Mouse (Mus musculus) kidney, embryonic 16.5 days (tissue): ENCODE data around the gene Ppp6r1. TPM values are rescaled to one million over a fixed set of nuclear protein-coding genes. Genes with fewer than 3 reads are reported as not detected.
"Not testable (repeated sequence)": the region's sequence is repeated elsewhere in the genome, so short reads cannot be mapped to it uniquely, and the experiment has no call there.

Experiments used
- ATAC-seq: fragments of 200-750 bp; cut with Nextera tagmentation; 2 replicates; pipeline ENCODE4 v1.8.0; 2017; ENCODE audit warnings: moderate TSS enrichment; ENCODE audit not compliant: low FRiP score, low TSS enrichment
- H3K27ac ChIP-seq: fragments of 300-500 bp; sonication (generic); 2 replicates; pipeline ENCODE4 v1.5.1; 2014; ENCODE audit warnings: low read length
- H3K27me3 ChIP-seq: fragments of 300-500 bp; sonication (generic); 2 replicates; pipeline ENCODE4 v1.6.1; 2014; ENCODE audit warnings: low read length, control low read depth, mixed read lengths; ENCODE audit not compliant: insufficient read depth
- H3K36me3 ChIP-seq: fragments of 300-500 bp; sonication (generic); 2 replicates; pipeline ENCODE4 v1.6.1; 2014; ENCODE audit warnings: low read length, control low read depth, mixed read lengths; ENCODE audit not compliant: insufficient read depth
- H3K4me1 ChIP-seq: fragments of 300-500 bp; sonication (generic); 2 replicates; pipeline ENCODE4 v1.6.1; 2014; ENCODE audit warnings: low read length, control low read depth, mixed read lengths; ENCODE audit not compliant: insufficient read depth
- H3K4me2 ChIP-seq: fragments of 300-500 bp; sonication (generic); replicated peaks from 2 replicates; pipeline ENCODE4 v1.6.1; 2014; ENCODE audit warnings: low read depth, low read length
- H3K4me3 ChIP-seq: fragments of 300-500 bp; sonication (generic); 2 replicates; pipeline ENCODE4 v1.5.1; 2014; ENCODE audit warnings: mild to moderate bottlenecking, low read length
- H3K9ac ChIP-seq: fragments of 300-500 bp; sonication (generic); replicated peaks from 2 replicates; pipeline ENCODE4 v1.6.1; 2014; ENCODE audit warnings: low read length
- H3K9me3 ChIP-seq: fragments of 300-500 bp; sonication (generic); 2 replicates; pipeline ENCODE4 v1.6.1; 2016; ENCODE audit warnings: low read length, control low read depth
- WGBS: fragments of 180-500 bp; shearing (Covaris S2); extraction: QIAGEN DNeasy Blood & Tissue Kit; methylation state at CpG from one replicate; pipeline ENCODE4 v1.1.7; 2014; 5-methylcytosine and 5-hydroxymethylcytosine counted together
- polyA plus RNA-seq: library from polyadenylated mRNA; unstranded; fragments of >200 nt; fragmentation: Nextera tagmentation; extraction: Ambion mirVana; gene quantifications from 2 replicates; pipeline ENCODE4 v1.2.1, GENCODE M21; 2015

Gene Ppp6r1
- polyA plus RNA-seq, 1 experiment from 2014 or later, result 5.2 TPM

DNA sequence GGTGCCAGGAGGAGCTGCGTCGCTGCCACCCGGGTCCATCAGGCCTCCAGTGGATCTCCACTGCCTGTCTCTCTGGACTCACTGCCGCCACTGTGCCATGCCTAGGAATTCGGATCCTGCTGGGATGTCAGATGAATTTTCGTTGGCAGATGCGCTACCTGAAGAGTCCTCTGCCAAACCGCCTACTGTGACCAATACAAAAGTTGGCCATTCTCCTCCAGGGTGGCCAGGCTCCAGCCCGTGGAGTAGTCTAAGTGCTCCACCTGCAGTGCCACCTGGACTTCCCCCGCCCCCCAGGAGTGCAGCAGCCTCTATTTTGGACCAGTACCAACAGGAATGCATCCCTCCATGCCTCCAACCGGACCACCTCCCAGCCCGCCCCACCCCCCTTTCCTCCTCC is 47.3 kb downstream of the Ppp6r1 start:
- no peaks in the 10 kb centered on the region for H3K27me3 ChIP-seq
- H3K9me3 ChIP-seq, result no peaks in the 10 kb centered on the region
- no peaks in the 10 kb centered on the region for H3K36me3 ChIP-seq
- no peak overlapping the region for H3K27ac ChIP-seq
- 82% methylated on average over 12 of the region's 12 CpGs for WGBS
- H3K4me1 ChIP-seq, result no peaks in the 10 kb centered on the region
- H3K9ac ChIP-seq, result no peak overlapping the region
- H3K4me3 ChIP-seq, result no peak overlapping the region
- no peak overlapping the region for H3K4me2 ChIP-seq
- no peak for ATAC-seq

DNA sequence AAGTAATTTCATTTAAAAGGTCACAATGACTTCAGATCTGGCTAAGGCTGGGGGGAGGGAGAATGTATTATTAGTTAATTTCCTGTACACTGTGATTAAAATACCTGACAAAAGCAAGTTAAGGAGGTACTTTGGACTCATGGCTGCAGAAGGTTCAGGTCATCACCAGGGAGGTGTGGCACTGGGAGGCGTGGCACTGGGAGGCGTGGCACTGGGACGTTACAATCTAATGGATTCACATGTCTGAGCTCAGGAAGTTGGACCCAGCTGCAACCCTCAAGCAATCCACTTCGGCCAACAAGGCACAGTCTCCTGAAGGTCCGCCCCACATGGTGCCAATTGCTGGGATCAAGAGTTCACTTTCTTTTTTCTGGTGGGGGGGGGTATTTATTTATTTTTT is 50.8 kb downstream of the Ppp6r1 start:
- WGBS, result 58% methylated on average over 5 of the region's 5 CpGs
- no peaks in the 10 kb centered on the region for H3K36me3 ChIP-seq
- no peak for ATAC-seq

DNA sequence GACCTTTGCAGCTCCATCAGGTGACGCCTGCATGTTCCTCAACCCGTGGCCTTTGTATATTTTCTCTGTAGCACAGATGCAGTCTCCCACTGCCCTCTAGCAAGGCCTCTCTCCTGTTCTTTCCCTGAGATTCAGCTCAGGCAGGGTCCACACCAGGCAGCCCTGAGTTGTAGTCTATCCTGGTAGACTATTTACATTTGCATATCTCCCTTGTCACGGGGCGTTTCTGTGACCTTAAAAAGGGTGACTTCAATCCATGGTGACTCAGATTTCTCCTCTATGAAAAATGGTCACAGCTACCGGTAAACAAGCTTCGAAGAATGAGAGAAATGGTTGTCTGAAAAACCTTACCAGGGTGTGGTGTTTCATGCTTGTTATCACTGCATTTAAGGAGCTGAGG is 54.9 kb downstream of the Ppp6r1 start, which contains the start of gene Ptprh:
Gene Ptprh (minus strand): TSS at position 169 of the 400 bp plus-strand sequence.
- 77% methylated on average over 6 of the region's 6 CpGs for WGBS
- Histone ChIP-seq H3K4me1 (no peaks in the 10 kb centered on the region), H3K4me3 (no peak within 1 kb of the TSS), H3K27ac (no peak within 1 kb of the TSS), H3K36me3 (no peaks in the 10 kb centered on the region), H3K27me3 (no peaks in the 10 kb centered on the region), H3K9me3 (no peaks in the 10 kb centered on the region), H3K4me2 (no peak within 1 kb of the TSS), H3K9ac (no peak within 1 kb of the TSS)
- ATAC-seq, result no peak

More for the DNA sequence above, 50.8 kb downstream of the Ppp6r1 start:
- Histone ChIP-seq H3K4me3 (no peak overlapping the region), H3K9me3 (no peaks in the 10 kb centered on the region), H3K9ac (no peak overlapping the region), H3K4me1 (no peaks in the 10 kb centered on the region), H3K27ac (no peak overlapping the region), H3K27me3 (no peaks in the 10 kb centered on the region), H3K4me2 (no peak overlapping the region)

DNA sequence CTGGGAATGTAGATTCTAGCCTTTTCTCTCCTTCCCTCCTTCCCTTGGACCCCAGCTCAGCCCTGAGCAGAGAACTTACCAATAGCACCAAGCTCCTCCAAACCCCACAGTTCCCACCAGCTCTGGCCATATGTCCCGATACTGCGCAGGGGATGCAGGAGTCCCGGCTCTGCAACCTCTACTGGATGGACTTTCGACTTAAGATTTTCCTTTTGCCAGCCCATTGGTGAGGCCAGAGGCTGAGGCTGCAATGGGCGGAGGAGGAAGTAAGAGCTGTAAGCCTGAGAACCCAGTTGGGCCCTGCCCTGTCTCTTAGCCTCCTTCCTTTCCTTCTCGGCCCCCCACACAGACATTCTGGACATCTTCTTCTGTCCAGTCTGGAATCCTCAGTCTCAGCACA is 55.9 kb downstream of the Ppp6r1 start:
- Histone ChIP-seq H3K36me3 (no peaks in the 10 kb centered on the region), H3K4me1 (no peaks in the 10 kb centered on the region), H3K9ac (no peak overlapping the region), H3K27me3 (no peaks in the 10 kb centered on the region), H3K4me2 (no peak overlapping the region), H3K4me3 (no peak overlapping the region), H3K9me3 (no peaks in the 10 kb centered on the region), H3K27ac (no peak overlapping the region)
- no peak for ATAC-seq
- WGBS, result 79% methylated on average over 6 of the region's 6 CpGs

DNA sequence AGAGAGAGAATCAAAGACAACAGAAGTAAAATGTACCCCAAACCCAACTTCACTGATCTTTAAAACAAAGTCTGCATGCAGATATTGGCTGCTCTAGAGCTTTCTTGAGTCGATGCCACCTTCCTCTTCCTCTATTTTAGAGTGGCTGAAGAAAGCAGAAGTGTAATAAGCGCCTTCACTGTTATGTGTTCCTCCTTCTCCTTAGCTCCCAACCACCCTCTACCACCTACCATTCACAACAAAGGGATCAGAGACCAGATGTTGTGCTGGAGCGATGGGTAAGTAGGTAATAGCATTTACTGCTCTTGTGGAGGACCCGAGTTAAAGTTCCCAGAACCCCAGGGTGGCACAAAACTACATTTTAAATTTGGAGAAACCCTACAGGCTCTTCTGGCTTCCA is 61.8 kb downstream of the Ppp6r1 start:
- not testable (repeated sequence) for H3K4me1 ChIP-seq, H3K4me3 ChIP-seq, H3K27me3 ChIP-seq, H3K4me2 ChIP-seq, H3K27ac ChIP-seq, H3K36me3 ChIP-seq, ATAC-seq, H3K9me3 ChIP-seq, H3K9ac ChIP-seq
- 72% methylated on average over 4 of the region's 4 CpGs for WGBS

Other genes with a start within 250 kb of the Ppp6r1 start
- 34.4 and 34.5 TPM in 2 replicates for gene Rdh13, start 213.4 kb downstream of the Ppp6r1 start, polyA plus RNA-seq
- 8.8 and 10.1 TPM in 2 replicates for gene Eps8l1, start 198.3 kb downstream of the Ppp6r1 start, polyA plus RNA-seq
- gene Ppp1r12c, start 157.3 kb downstream of the Ppp6r1 start, polyA plus RNA-seq, result 22.1 and 31.6 TPM in 2 replicates
- gene Tnnt1, start 142.6 kb downstream of the Ppp6r1 start, polyA plus RNA-seq, result 20.9 and 21.6 TPM in 2 replicates
- 5.8 and 6.1 TPM in 2 replicates for gene Tnni3, start 134.8 kb downstream of the Ppp6r1 start, polyA plus RNA-seq
- gene Dnaaf3, start 126.6 kb downstream of the Ppp6r1 start, polyA plus RNA-seq, result 3.3 and 3.5 TPM in 2 replicates
- 5.3 and 6.6 TPM in 2 replicates for gene Syt5, start 111.5 kb downstream of the Ppp6r1 start, polyA plus RNA-seq
- gene Ptprh, start 55.0 kb downstream of the Ppp6r1 start, polyA plus RNA-seq, result not detected in 2 replicates
- gene Tmem86b, start 27.6 kb downstream of the Ppp6r1 start, polyA plus RNA-seq, result 1.2 and 1.3 TPM in 2 replicates
- gene Hspbp1, start 26.0 kb upstream of the Ppp6r1 start, polyA plus RNA-seq, result 114 and 118 TPM in 2 replicates
- 1.2 and 1.3 TPM in 2 replicates for gene Brsk1, start 31.6 kb upstream of the Ppp6r1 start, polyA plus RNA-seq
- gene Tmem150b, start 66.2 kb upstream of the Ppp6r1 start, polyA plus RNA-seq, result 0.07 and 0.08 TPM in 2 replicates
- 99.3 and 104 TPM in 2 replicates for gene Kmt5c, start 81.1 kb upstream of the Ppp6r1 start, polyA plus RNA-seq
- gene Cox6b2, start 94.1 kb upstream of the Ppp6r1 start, polyA plus RNA-seq, result 71.2 and 71.4 TPM in 2 replicates
- gene Fam71e2, start 112.3 kb upstream of the Ppp6r1 start, polyA plus RNA-seq, result not detected in 2 replicates
- gene Il11, start 123.8 kb upstream of the Ppp6r1 start, polyA plus RNA-seq, result 0.17 and 0.42 TPM in 2 replicates
- gene Tmem190, start 123.9 kb upstream of the Ppp6r1 start, polyA plus RNA-seq, result 0.57 and 0.97 TPM in 2 replicates
- 12.5 and 14.3 TPM in 2 replicates for gene Tmem238, start 130.6 kb upstream of the Ppp6r1 start, polyA plus RNA-seq
- gene Rpl28, start 133.9 kb upstream of the Ppp6r1 start, polyA plus RNA-seq, result 315 and 357 TPM in 2 replicates
- gene Ube2s, start 153.6 kb upstream of the Ppp6r1 start, polyA plus RNA-seq, result 355 and 360 TPM in 2 replicates
- gene Shisa7, start 185.7 kb upstream of the Ppp6r1 start, polyA plus RNA-seq, result 0.84 and 1.1 TPM in 2 replicates
- gene Isoc2b, start 211.2 kb upstream of the Ppp6r1 start, polyA plus RNA-seq, result 9.2 and 9.7 TPM in 2 replicates
- 1.2 and 1.4 TPM in 2 replicates for gene Isoc2a, start 218.1 kb upstream of the Ppp6r1 start, polyA plus RNA-seq
- gene Gm36210, start 247.5 kb upstream of the Ppp6r1 start, polyA plus RNA-seq, result not detected in 2 replicates